Mouse (Mus musculus) adrenal gland, postnatal 36 days (tissue): ENCODE results near the gene Cnbd2. TPM values are rescaled to one million over a fixed set of nuclear protein-coding genes. Genes with fewer than 3 reads are reported as not detected.
"Not testable (repeated sequence)": the region's sequence is repeated elsewhere in the genome, so short reads cannot be mapped to it uniquely, and the experiment has no call there.

Experiments
- DNase-seq, 2 experiments: peaks; one replicate each; pipeline ENCODE4 v3.0.0; 2021; ENCODE audit warnings: mixed read lengths in 1 of 2
- total RNA-seq, 2 experiments: library from RNA; stranded (reverse); gene quantifications; 2 replicates each; pipeline ENCODE4 v1.2.3; 2021

The Cnbd2 gene
- total RNA-seq, 2 experiments from 2014 or later, result 2.2 to 2.7 TPM

DNA sequence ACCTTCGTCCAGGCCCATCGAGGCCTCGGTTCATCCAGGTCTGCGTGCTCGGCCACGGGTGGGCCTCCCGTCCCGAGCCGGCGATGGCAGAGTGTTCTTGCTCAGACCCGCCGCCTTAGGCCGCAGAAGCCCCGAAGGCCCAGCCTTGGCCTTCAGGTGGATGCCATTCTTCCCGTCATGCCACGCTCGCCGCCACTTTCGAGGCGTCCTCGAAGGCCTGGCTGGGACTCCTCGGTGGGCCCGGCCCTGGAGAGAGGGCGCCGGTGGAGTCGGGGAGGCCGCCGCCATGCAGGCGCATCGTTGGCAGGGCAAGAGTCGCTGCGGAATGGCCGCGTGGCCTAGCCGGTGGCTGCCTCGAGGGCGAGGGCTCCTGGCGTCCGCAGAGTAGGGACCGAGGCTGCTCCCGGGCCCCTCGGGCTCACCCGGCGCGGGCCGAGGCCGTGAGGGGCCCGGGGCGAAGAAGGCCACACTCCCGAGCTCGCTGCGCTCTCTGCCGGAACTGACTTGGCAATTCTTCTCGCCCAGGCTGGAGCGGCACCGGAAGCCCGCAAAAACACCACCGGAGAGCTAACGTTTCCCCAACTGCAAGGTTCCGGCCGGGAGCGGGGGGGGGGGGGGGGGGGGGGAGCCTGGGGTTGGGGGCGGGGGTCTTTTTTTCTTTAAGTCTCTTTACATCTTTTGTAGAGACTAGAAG is 80.5 kb downstream of the Cnbd2 start:
- peak; percentile 85 to 86 for DNase-seq

DNA sequence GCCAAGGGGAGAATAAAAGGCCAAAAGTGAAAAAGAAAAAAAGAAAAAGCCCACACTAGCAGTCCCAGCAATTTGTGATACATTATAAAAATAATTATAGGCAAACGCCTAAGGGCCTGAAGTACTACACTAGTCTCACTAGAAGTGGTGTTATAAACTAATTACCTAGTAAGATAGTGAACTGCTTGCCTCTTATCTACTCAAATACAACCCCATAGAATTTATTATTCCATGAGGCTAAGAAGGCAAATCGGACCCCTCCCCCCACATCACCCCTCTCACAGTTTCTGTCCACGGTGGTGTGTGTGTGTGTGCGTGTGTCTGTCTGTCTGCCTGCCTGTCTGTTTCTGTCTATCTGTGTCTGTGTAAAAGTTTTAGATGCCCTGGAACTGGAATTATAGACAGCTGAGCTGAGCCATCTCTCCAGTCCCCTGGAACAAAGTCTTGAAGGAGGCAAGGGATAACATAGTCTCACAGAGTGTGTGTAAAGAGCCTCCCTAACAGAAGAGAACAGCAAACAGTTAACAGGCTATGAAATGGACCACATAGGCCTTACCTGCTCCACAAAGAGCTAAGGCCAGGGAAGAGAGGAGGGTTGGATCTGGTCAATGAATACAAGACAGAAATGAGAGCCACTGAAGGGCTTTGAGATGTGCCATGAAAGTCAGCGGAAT is 81.2 kb downstream of the Cnbd2 start:
- DNase-seq, result no peak

DNA sequence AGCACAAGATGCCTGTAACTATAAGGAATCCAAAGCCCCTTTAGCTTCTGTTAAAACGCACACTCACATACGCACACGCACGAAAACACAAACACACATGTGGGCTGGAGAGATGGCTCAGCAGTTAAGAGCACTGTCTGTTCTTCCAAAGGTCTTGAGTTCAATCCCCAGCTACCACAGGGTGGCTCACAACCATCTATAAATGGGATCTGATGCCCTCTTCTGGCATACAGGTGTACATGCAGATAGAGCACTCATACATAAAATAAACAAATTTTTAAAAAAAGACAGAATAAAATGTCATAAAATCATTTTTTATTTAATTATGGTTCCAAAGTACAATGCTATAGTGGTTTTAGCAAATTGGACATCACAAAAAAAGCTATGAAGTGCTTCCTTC is 82.2 kb downstream of the Cnbd2 start:
- no peak for DNase-seq

DNA sequence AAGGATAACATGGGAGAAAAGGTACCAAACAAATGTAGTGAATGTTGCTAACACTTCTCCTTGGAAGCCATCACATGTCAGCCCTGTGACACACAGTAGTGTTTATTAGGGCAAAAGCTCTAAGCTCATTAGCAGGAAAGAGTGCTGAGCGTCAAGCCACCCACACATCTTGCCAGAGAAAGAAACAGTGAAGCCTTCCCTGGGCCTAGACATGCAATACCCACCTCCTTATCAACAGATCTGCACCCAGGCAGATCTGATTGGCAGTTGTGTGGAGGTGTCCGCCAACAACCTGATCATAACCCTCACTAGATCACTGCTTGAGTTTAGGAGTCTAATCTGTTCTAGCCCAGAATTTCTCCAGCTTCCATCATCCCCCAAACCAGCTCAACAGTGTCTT is 84.0 kb downstream of the Cnbd2 start:
- no peak for DNase-seq

DNA sequence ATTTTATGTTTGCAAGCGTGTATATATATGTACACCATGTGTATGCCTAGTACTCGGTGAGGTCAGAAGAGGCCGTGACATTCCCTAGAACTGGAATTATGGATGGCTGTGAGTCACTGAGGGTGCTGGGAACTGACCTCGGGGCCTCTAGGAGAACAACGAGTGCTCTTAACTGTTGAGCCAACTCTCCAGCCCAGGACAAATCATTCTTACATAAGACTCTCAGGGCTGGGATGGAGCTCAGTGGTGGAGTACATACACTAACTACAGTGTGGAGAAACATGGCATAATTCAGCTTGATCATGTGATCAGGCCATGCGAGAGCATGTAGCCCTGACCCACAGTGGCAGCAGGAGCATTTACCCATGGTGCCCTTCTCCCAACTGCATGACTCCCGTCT is 85.9 kb downstream of the Cnbd2 start:
- no peak for DNase-seq

DNA sequence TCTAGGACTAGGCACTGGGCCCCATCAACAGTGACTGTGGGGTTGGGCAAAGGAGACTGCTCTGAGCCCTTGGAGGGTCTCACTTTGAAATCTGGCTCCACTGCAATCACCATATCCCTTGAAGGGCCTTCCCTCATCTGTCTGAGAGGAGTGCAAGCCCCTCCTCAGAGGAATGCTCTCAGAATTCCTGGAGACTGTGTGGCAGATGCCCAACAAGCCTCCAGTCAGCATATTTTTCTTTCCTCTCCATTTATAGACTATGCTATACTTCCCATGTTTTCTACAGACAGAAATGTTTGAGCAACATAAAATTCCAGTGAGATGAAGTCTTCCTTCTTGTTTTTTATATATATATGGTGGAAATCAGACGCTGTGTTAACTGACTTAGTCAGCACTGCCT is 87.4 kb downstream of the Cnbd2 start:
- DNase-seq, result no peak

DNA sequence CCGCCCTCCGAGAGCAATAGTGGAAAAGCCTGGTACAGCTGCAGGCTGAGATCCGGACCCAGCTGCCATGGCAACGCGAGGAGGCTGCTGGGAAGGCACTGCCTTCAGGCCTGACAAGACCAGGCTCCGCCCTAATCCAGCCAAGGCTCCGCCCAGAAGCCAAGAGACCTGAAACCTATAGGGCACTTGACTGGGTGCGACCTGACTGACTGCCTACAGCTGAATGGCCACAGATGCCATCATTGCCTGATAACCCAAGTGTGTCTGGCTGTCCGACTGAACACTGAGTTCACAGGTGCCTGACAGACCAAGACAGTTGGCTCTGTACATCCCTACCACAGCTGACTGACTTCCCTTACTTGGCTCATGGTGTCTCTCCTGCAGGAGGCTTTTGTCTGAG is 89.2 kb downstream of the Cnbd2 start:
- DNase-seq, result peak; percentile 24 to 47

DNA sequence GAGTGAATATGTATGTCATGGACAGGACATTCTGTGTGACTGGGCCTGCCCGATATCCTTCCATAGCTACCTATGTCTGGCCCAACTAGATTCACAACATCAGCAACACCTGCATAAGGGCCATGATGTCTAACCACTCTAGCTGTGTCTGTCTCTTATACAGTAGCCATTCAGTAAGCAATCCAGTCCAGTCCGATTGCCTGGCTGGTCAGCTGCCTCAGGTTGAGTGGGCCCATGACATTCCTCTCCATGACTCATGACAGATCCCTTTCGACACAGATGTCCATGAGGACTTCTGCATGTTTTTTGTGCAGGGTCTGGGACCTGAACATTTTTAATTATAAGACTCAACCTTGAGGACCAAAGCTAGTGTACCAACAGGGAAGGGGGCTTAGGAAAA is 89.9 kb downstream of the Cnbd2 start:
- DNase-seq, result no peak

DNA sequence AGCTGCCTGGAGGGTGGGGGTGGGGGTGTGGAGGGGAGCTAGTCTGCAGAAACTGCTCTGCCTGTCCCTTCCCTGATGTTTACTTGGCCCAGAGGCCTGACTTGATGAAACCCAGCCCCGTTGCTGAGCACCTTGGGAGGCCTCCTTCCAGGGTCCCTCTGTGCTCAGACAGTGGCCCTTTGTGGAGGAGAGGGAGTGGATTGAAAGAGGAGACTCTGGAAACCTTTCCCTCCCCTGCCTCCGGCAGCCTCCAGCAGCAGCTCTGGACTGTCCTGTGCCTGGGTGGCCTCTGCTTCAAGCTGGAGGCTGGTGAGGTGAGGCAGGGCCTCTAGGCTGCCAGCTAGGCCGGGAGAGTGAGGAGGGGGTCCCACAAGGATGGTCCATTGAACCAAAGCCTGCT is 94.9 kb downstream of the Cnbd2 start:
- no peak for DNase-seq

DNA sequence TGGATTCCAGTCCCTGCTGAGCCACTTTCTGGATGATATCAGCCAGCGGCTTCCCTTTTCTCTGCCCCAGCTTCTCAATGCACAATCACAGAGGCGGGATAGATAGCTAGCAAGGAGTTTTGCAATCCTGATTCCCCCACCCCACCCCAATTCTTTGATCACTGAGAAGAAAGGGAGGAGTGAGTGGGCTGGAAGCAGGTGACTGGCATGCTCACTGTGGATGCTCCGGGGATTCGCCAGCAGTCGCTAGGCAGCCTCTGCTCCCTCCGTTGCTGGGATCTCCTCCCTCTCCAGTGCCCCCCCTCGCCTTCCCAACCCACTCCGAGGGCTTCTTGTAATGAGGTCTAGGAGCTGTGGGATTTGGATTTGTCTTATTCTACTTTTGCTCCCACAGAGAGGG is 96.1 kb downstream of the Cnbd2 start:
- DNase-seq, result no peak

DNA sequence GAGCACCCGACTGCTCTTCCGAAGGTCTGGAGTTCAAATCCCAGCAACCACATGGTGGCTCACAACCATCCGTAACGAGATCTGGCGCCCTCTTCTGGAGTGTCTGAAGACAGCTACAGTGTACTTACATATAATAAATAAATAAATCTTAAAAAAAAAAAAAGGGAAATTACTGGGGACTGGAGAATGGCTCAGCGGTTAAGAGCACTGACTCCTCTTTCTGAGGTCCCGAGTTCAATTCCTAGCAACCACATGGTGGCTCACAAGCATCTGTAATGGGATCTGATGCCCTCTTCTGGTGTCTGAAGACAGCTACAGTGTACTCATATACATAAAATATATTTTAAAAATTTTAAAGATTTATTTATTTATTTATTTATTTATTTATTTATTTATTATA is 99.2 kb downstream of the Cnbd2 start:
- DNase-seq, result not testable (repeated sequence)

DNA sequence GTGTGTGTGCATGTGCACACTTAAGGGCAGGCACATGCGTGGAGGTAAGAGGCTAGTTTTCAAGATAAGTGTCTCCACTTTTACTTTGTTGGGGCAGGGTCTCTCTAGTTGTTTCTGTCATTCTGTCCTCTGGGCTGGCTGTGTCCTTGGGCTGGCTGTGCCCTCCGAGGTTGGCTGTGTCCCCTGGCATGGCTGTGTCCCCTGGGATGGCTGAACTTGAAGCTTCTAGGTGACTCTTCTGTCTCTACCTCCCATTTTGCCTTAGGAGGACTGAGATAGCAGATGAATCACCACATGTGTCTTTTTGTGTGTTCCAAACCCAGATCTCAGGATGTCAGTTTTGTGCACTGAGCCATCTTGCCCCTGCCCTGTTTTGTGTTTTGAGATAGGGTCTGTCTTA is 102.9 kb downstream of the Cnbd2 start:
- DNase-seq, result no peak

DNA sequence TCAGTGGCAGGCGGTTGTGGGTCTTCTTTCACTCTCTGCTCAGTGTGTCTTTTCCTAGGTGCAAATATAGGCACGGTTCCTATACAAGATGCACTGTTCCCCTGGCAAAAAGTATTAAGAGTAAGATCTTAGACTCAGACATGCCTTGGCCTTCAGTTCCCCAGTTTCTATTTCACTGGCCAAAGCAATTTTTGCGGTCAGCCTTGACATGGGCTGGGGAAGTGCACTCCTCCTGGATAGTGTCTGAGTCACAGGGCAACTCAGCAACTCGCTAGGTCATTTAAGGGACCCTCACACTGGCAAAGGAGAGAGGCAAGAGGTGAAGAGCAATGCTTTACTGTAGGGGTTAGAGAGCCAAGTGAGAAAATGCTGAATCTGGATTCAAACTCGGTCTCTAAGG is 103.6 kb downstream of the Cnbd2 start:
- DNase-seq, result peak; percentile 61

DNA sequence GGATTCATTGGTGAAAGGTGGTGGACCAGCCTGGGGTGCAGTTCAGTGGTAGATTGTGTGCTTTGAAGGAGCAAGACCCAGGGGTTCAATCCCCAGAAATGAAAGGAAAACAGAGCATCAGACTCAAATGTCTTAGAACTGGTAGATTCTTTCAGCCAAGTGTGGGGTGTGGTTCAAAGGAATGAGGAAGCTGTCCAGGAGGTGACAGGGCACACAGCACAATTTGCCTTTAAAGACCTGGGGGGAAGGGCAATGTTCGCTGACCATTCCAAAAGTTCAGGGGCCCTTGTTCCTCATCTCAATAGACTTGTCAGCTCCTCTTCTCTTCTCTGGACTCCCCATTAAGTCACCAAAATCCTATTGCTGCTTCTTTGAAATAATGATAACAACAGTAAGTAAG is 105.1 kb downstream of the Cnbd2 start:
- no peak for DNase-seq

DNA sequence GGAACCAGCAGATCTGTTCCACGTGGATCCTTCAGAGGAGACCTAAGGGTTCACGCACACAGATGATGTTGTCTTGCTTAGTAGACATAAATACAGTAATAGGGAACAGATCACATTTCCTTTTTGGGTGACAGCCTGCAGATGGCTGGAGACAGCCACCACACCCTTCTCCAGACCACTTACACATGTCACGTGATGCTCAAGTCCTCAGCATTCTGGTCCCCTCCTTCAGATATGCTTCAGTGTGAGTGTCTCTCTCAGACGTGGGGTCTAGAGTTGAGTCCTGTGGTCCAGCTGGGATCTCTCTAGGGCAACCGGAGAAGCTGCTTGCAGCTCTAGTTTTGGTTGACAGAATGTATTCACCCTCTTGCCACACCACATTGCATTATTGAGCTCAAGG is 106.4 kb downstream of the Cnbd2 start:
- no peak for DNase-seq

DNA sequence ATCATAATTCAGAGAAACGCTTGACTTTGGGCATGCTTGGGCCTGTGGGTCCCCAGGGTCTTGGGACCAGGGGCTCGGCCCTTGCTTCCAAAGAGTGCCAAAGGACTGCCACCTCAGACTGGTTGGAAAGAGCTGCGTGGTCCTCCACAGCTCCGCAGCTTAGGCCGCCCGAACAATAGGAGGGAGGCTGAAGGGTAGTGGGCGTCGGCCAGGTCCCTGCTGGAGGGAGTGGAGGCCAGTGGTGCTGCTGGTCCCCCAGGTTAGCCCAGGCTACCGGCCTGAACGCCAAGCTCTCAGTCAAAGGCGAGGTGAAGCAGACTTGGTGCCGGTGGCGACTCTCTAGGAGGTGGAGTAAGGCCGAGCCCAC is 108.2 kb downstream of the Cnbd2 start:
- DNase-seq, result peak in 1 of 2 experiments; percentile 21

DNA sequence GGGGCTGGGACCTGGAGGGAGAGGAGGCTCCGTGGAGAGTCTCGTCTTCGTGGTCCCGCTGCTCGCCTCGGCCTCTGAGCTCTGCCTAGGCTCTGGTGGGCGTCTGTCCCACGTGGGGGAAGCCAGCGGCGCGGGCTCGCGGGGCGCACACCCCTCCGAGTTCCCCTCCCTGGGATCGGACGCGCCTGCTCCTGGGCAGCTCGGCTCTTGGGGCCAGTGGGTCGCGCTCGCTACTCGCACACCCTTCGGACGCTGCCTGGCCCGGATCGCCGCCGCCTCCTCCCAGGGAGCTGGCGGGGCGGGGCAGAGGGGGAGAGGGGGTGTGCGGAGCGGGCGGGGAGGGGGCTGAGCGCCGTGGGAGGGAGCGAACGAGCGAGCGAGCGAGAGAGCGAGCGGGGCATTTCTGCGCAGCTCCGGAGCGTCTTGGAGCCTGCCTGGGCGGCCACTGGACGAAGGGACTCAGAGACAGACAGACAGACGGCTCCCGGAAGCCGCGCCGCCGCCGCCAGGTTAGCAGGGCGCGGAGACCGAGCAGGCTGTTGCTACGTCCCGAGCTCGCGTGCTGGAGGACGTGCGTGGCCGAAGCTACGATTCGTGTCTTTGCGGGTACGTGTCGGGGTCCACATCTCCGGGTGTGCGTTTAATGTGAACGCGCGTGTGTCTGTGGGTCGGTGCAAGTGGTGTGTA is 108.7 kb downstream of the Cnbd2 start, which contains the start of gene Epb41l1:
TSS of gene Epb41l1 (plus strand) at position 216 of the 687 bp plus-strand sequence.
- DNase-seq, result peak; percentile 87

DNA sequence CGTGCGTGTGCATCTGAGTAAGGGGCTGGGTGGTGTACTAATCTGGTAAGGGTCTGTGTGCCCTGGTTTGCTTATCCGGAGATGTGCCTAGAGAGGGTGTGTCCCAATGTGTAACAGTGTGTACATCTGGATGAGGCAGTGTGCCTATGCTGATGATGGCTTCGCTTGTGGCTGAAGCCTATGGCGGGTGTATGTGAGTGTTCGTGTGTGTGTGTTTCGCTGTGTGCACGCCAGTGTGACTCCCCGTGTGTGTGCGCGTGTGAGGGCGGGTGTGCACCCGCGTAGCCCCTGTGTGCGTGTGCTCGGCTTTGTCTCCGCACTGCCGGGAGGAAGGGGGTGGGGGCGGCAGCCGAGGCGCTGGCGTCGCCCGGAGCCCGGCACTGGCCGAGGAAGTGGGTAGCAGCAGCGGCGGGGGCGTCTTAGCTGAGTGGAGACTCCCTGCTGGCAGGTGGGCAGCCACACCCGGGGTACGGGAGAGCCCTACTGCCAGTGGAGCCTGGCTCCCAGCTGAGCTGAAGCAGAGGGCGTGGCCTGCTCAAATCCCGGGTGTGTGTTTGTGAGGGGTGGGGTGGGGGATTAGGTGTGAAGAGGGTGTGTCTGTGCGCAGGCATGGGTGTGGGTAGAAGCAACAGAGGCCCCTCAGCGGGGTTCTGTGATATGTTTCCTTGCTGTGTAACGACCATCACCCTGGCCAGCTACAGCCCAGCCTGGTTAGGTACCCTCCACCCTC is 109.4 kb downstream of the Cnbd2 start:
- DNase-seq, result peak; percentile 55

DNA sequence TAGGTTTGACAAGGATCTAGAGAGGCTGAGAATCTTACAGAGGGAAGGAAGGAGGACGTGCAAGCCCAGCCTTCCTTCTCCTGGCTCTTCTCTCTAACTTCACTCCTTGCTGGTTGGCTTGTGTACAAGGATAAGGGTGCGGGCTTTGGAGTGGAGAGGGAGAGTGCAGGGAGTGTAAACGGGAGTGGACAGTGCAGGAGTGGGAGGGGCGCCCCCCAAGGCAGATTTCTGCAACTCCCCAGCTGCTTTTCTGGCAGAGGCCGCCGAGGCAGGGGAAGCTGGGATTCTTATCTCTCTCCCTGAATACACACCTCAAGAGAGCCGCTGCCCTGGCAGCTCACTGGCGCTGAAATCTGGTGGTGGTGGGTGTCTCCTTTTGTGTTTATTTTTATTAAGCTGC is 110.5 kb downstream of the Cnbd2 start:
- DNase-seq, result no peak

DNA sequence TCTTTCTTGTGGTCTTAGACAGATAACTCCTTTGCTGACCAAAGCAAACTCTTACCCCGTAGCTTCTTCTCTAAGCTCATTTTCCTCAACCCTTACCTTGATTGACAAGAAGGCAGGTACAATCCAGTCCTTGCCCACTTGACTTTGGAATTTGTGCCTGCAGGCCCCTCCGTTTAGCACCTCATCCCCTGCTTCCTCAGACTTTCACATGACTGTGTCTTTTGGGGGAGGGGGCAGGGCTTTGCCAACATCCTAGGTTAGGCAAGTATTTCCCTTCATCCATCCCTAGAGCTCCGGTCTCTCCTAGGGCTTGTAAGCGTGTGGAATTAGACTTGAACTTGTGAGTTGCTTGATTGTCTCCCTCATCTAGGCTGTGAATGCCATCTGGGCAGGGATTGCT is 111.6 kb downstream of the Cnbd2 start:
- no peak for DNase-seq
